In genomic region chr11:79141235-79142109, GRCm38 (mm10) we compare ENCODE assay signal across 10 mouse cellular contexts. TPM values are rescaled to one million over a fixed set of nuclear protein-coding genes. Genes with fewer than 3 reads are reported as not detected.
DNase-seq lines count a peak whose midpoint lies in the region; ATAC-seq and TF ChIP-seq lines count a peak whose summit lies in the region.
"Had no signal": no experiment of that assay in that cellular context is flagged by ENCODE, and none has a peak within 500 bp of the region (broad histone marks: within the 10 kb centered on the region; RNA-seq: fewer than 3 reads in every experiment).

No protein-coding gene starts in this region.

- intact Hi-C loops in heart, postnatal 36 days (cut with DNase I), result loop anchor here (5.0 kb wide), 1 partner anchor 34 kb away; no protein-coding TSS in a partner anchor

- 42% methylated on average over 11 of the region's 11 CpGs for WGBS in midbrain, postnatal 0 days
- 36% methylated on average over 11 of the region's 11 CpGs for WGBS in midbrain, embryonic 16.5 days
- 23% methylated on average over 11 of the region's 11 CpGs for WGBS in limb, embryonic 13.5 days

- H3K4me1 ChIP-seq in midbrain, postnatal 0 days (ENCODE audit: insufficient read depth, low read length), result peaks cover 13% of the 10 kb centered on the region
- peaks cover 17% of the 10 kb centered on the region for H3K4me1 ChIP-seq in midbrain, embryonic 16.5 days (ENCODE audit: control insufficient read depth, insufficient read depth, low read length)
- H3K4me1 ChIP-seq in limb, embryonic 13.5 days, result peaks cover 59% of the 10 kb centered on the region

- H3K27ac ChIP-seq in midbrain, postnatal 0 days (ENCODE audit: low read depth, low read length), result no peak overlapping the region
- H3K27ac ChIP-seq in midbrain, embryonic 16.5 days (ENCODE audit: low read length), result no peak overlapping the region
- H3K27ac ChIP-seq in limb, embryonic 13.5 days, result peak overlapping the region; percentile 6; the same call in 1 of the 2 replicates
- H3K27ac ChIP-seq: liver, embryonic 15.5 days; neural tube, embryonic 13.5 days had no signal

- H3K4me3 ChIP-seq in midbrain, postnatal 0 days (ENCODE audit: low read depth, low read length), result no peak overlapping the region
- no peak overlapping the region for H3K4me3 ChIP-seq in midbrain, embryonic 16.5 days (ENCODE audit: low read depth, low read length)
- H3K4me3 ChIP-seq in limb, embryonic 13.5 days, result no peak overlapping the region
- H3K4me3 ChIP-seq: liver, embryonic 15.5 days; neural tube, embryonic 13.5 days had no signal

- no peaks in the 10 kb centered on the region for H3K9me3 ChIP-seq in midbrain, postnatal 0 days (ENCODE audit: low read length)
- no peaks in the 10 kb centered on the region for H3K9me3 ChIP-seq in midbrain, embryonic 16.5 days (replicated peaks; ENCODE audit: control insufficient read depth, low read length, poor library complexity, severe bottlenecking)
- no peaks in the 10 kb centered on the region for H3K9me3 ChIP-seq in limb, embryonic 13.5 days
- H3K9me3 ChIP-seq: liver, embryonic 15.5 days; neural tube, embryonic 13.5 days had no signal

- ATAC-seq in midbrain, postnatal 0 days (ENCODE audit: low FRiP score), result no peak
- ATAC-seq in midbrain, embryonic 16.5 days, result no peak
- no peak for ATAC-seq in limb, embryonic 13.5 days (ENCODE audit: low FRiP score, low read depth)

- peak overlapping the region; percentile 19; the same call in 1 of the 2 replicates for H3K9ac ChIP-seq in midbrain, postnatal 0 days (replicated peaks; ENCODE audit: low read length, poor library complexity, severe bottlenecking)
- H3K9ac ChIP-seq in midbrain, embryonic 16.5 days (ENCODE audit: low read depth, low read length), result no peak overlapping the region
- H3K9ac ChIP-seq in limb, embryonic 13.5 days, result peak overlapping the region; percentile 31
- H3K9ac ChIP-seq: liver, embryonic 15.5 days; neural tube, embryonic 13.5 days had no signal

- H3K27me3 ChIP-seq in midbrain, postnatal 0 days (ENCODE audit: insufficient read depth, low read length), result no peaks in the 10 kb centered on the region
- H3K27me3 ChIP-seq in midbrain, embryonic 16.5 days (ENCODE audit: control insufficient read depth, insufficient read depth, low read depth, low read length), result no peaks in the 10 kb centered on the region
- no peaks in the 10 kb centered on the region for H3K27me3 ChIP-seq in limb, embryonic 13.5 days
- H3K27me3 ChIP-seq: neural tube, embryonic 13.5 days had no signal

- TF ChIP-seq CTCF in midbrain, postnatal 0 days (IDR thresholded peaks at IDR 0.05), result no peak

- DNase-seq in heart, adult 11 months, result peak; percentile 95
- no peak for DNase-seq in heart, postnatal 36 days
- no peak for DNase-seq in midbrain, postnatal 0 days (ENCODE audit: low spot score)
- no peak for DNase-seq in left cerebral cortex, adult 9 months (ENCODE audit: low spot score in 2 of 2)
- DNase-seq in cerebellum, adult 11-12 months, result no peak
- DNase-seq in gastrocnemius, postnatal 25 days, result no peak

- H3K4me2 ChIP-seq in midbrain, postnatal 0 days (ENCODE audit: low read depth, low read length, poor library complexity, severe bottlenecking), result no peak overlapping the region
- H3K4me2 ChIP-seq in midbrain, embryonic 16.5 days (ENCODE audit: low read length), result no peak overlapping the region
- peak overlapping the region; percentile 3; the same call in 1 of the 2 replicates for H3K4me2 ChIP-seq in limb, embryonic 13.5 days (replicated peaks)
- H3K4me2 ChIP-seq: liver, embryonic 15.5 days; neural tube, embryonic 13.5 days had no signal

- no peaks in the 10 kb centered on the region for H3K36me3 ChIP-seq in midbrain, postnatal 0 days (ENCODE audit: insufficient read depth, low read length)
- no peaks in the 10 kb centered on the region for H3K36me3 ChIP-seq in midbrain, embryonic 16.5 days (ENCODE audit: control insufficient read depth, insufficient read depth, low read length)
- H3K36me3 ChIP-seq in limb, embryonic 13.5 days, result no peaks in the 10 kb centered on the region
- H3K36me3 ChIP-seq: liver, embryonic 15.5 days; neural tube, embryonic 13.5 days had no signal

RNA-seq across cellular contexts. Expression of gene Ksr1, which starts 4.7 kb away (rescaled TPM):
- total RNA-seq in heart, postnatal 36 days (2021), result 1 to 10 TPM; 6.6 to 6.7 TPM
- 33.7 and 38.1 TPM in 2 replicates for total RNA-seq in midbrain, postnatal 0 days (2014; rRNA removed)
- 2.6 and 3.2 TPM in 2 replicates for polyA plus RNA-seq in midbrain, postnatal 0 days (2015; fragmentation: Nextera tagmentation; extraction: Ambion mirVana)
- polyA plus RNA-seq in midbrain, embryonic 16.5 days (2015; fragmentation: Nextera tagmentation; extraction: Ambion mirVana), result 4.5 and 5.3 TPM in 2 replicates
- 3.7 and 4.2 TPM in 2 replicates for polyA plus RNA-seq in limb, embryonic 13.5 days (2015; fragmentation: Nextera tagmentation; extraction: Ambion mirVana)
- 10 to 100 TPM; 67.8 to 77.2 TPM for total RNA-seq in gastrocnemius, postnatal 25 days (2021)
